Mouse (Mus musculus): ENCODE data around the gene Hnrnpf.

The Hnrnpf gene

GRCm38 (mm10) chr6:117926871-117927491 is 26.9 kb downstream of the Hnrnpf start:
- DNase-seq = no peak

- no peak for DNase-seq
Observed at GRCm38 (mm10) chr6:117927955-117928354, 27.8 kb downstream of the Hnrnpf start.

GRCm38 (mm10) chr6:117928746-117929145 is 28.6 kb downstream of the Hnrnpf start:
- no peak for DNase-seq

GRCm38 (mm10) chr6:117929945-117930655 is 30.0 kb downstream of the Hnrnpf start:
- no peak for DNase-seq

GRCm38 (mm10) chr6:117932325-117933051 is 32.4 kb downstream of the Hnrnpf start:
- DNase-seq = peak; percentile 18 to 57

GRCm38 (mm10) chr6:117934301-117934700 is 34.2 kb downstream of the Hnrnpf start:
- DNase-seq = no peak

- no peak for DNase-seq
Observed at GRCm38 (mm10) chr6:117935681-117936612, 35.8 kb downstream of the Hnrnpf start.

GRCm38 (mm10) chr6:117937222-117937932 is 37.3 kb downstream of the Hnrnpf start, which contains the start of gene Fxyd4:
Fxyd4 (minus strand) TSS chr6:117937692.
- peak; percentile 26 to 71 for DNase-seq

- no peak for DNase-seq
Observed at GRCm38 (mm10) chr6:117938951-117939350, 38.8 kb downstream of the Hnrnpf start.

GRCm38 (mm10) chr6:117942769-117943168 is 42.6 kb downstream of the Hnrnpf start:
- no peak for DNase-seq

- no peak for DNase-seq
Observed at GRCm38 (mm10) chr6:117943899-117944298, 43.8 kb downstream of the Hnrnpf start.

GRCm38 (mm10) chr6:117952330-117952729 is 52.2 kb downstream of the Hnrnpf start:
- DNase-seq = peak in 1 of 2 experiments; percentile 11

- DNase-seq = peak in 1 of 2 experiments; percentile 28
Observed at GRCm38 (mm10) chr6:117956161-117956560, 56.0 kb downstream of the Hnrnpf start.

GRCm38 (mm10) chr6:117956851-117957501 is 56.9 kb downstream of the Hnrnpf start:
- peak in 1 of 2 experiments; percentile 55 for DNase-seq

- no peak for DNase-seq
Observed at GRCm38 (mm10) chr6:117963201-117963600, 63.1 kb downstream of the Hnrnpf start.

- DNase-seq = peak; percentile 8 to 43
Observed at GRCm38 (mm10) chr6:117966729-117967128, 66.6 kb downstream of the Hnrnpf start.

Data from kidney, postnatal 25 days (tissue).